Mouse (Mus musculus) gastrocnemius, postnatal 4 days (tissue): ENCODE measurements around the gene Klf13. TPM values are rescaled to one million over a fixed set of nuclear protein-coding genes. Genes with fewer than 3 reads are reported as not detected.

Experiments
- DNase-seq, 2 experiments: peaks; one replicate each; pipeline ENCODE4 v3.0.0; 2021 to 2022; ENCODE audit warnings: low spot score in 2 of 2, mixed read lengths in 2 of 2
- long read RNA-seq, 2 experiments: library from polyadenylated mRNA; stranded (forward); transcript quantifications; one replicate each; pipeline ENCODE4 v2.0.0; 2021
- total RNA-seq, 2 experiments: library from RNA; stranded (reverse); gene quantifications; 2 replicates each; pipeline ENCODE4 v1.2.3; 2021

The Klf13 gene
- 10 to 100 TPM; 41.3 to 46.0 TPM for total RNA-seq
- long read RNA-seq, experiment 1, full-length matches to known transcripts, result 3 of 19 reads
- long read RNA-seq, experiment 1, partial matches to known transcripts, result 0 of 19 reads
- long read RNA-seq, experiment 1, other reads (novel, unspliced or antisense), result 16 of 19 reads
- long read RNA-seq, experiment 2, full-length matches to known transcripts, result 6 of 23 reads
- long read RNA-seq, experiment 2, partial matches to known transcripts, result 0 of 23 reads
- long read RNA-seq, experiment 2, other reads (novel, unspliced or antisense), result 17 of 23 reads

GRCm38 (mm10) chr7:63938914-63939396 is at the start of gene Klf13:
Gene Klf13, minus strand, starts transcription at chr7:63938915.
- DNase-seq, result peak; percentile 94 to 96

- no peak for DNase-seq
These were observed 49.7 kb upstream of the Klf13 start for GRCm38 (mm10) chr7:63988391-63988790.

- peak in 1 of 2 experiments; percentile 23 for DNase-seq
These were observed 47.9 kb upstream of the Klf13 start for GRCm38 (mm10) chr7:63986407-63987182.

GRCm38 (mm10) chr7:63985696-63986406 is 47.1 kb upstream of the Klf13 start:
- no peak for DNase-seq

GRCm38 (mm10) chr7:63985266-63985665 is 46.6 kb upstream of the Klf13 start:
- no peak for DNase-seq

GRCm38 (mm10) chr7:63984329-63984728 is 45.6 kb upstream of the Klf13 start:
- DNase-seq, result no peak

- no peak for DNase-seq
These were observed 38.9 kb upstream of the Klf13 start for GRCm38 (mm10) chr7:63977631-63978030.

GRCm38 (mm10) chr7:63970986-63971385 is 32.3 kb upstream of the Klf13 start:
- no peak for DNase-seq

- no peak for DNase-seq
These were observed 31.2 kb upstream of the Klf13 start for GRCm38 (mm10) chr7:63969941-63970340.

GRCm38 (mm10) chr7:63965635-63966418 is 27.1 kb upstream of the Klf13 start:
- DNase-seq, result no peak

- peak in 1 of 2 experiments; percentile 61 for DNase-seq
These were observed 26.4 kb upstream of the Klf13 start for GRCm38 (mm10) chr7:63965135-63965534.

GRCm38 (mm10) chr7:63964121-63964520 is 25.4 kb upstream of the Klf13 start:
- no peak for DNase-seq

GRCm38 (mm10) chr7:63963632-63964031 is 24.9 kb upstream of the Klf13 start:
- DNase-seq, result no peak

GRCm38 (mm10) chr7:63957872-63958640 is 19.3 kb upstream of the Klf13 start:
- DNase-seq, result no peak

- DNase-seq, result no peak
These were observed 18.4 kb upstream of the Klf13 start for GRCm38 (mm10) chr7:63956981-63957713.

GRCm38 (mm10) chr7:63956138-63956823 is 17.6 kb upstream of the Klf13 start:
- no peak for DNase-seq

GRCm38 (mm10) chr7:63955440-63955839 is 16.7 kb upstream of the Klf13 start:
- no peak for DNase-seq

- no peak for DNase-seq
These were observed 13.6 kb upstream of the Klf13 start for GRCm38 (mm10) chr7:63952077-63952898.
